Mouse (Mus musculus): Measurements from ENCODE around the gene Zkscan7. TPM values are rescaled to one million over a fixed set of nuclear protein-coding genes. Genes with fewer than 3 reads are reported as not detected.
"Not testable (repeated sequence)": the region's sequence is repeated elsewhere in the genome, so short reads cannot be mapped to it uniquely, and the experiment has no call there.

Zkscan7 gene
- polyA plus RNA-seq (2014; fragmentation: Nextera tagmentation; extraction: Ambion mirVana): 3.2 and 3.3 TPM in 2 replicates

GRCm38 (mm10) chr9:122885385-122885784 lies at the start of gene Zkscan7:
Zkscan7 (plus strand) TSS chr9:122885685.
- H3K9me3 ChIP-seq (ENCODE audit: control insufficient read depth, low read length): peaks cover 8% of the 10 kb centered on the region
- ATAC-seq (replicated peaks; ENCODE audit: low FRiP score, low TSS enrichment, low read depth): no peak
- no peak for DNase-seq (ENCODE audit: low spot score)

GRCm38 (mm10) chr9:122836126-122836525 lies 49.4 kb upstream of the Zkscan7 start:
- Histone ChIP-seq H3K9me3 (ENCODE audit: control insufficient read depth, low read length) (no peaks in the 10 kb centered on the region), H3K4me3 (ENCODE audit: low read depth, low read length) (no peak overlapping the region), H3K4me1 (replicated peaks; ENCODE audit: control insufficient read depth, insufficient read depth, low read length) (peaks cover 6% of the 10 kb centered on the region; the same call in 1 of the 2 replicates), H3K4me2 (ENCODE audit: low read length) (no peak overlapping the region), H3K9ac (ENCODE audit: low read length) (no peak overlapping the region), H3K36me3 (ENCODE audit: control insufficient read depth, insufficient read depth, low read length) (no peaks in the 10 kb centered on the region), H3K27ac (ENCODE audit: low read depth) (peak overlapping the region; percentile 43; the same call in 1 of the 2 replicates), H3K27me3 (replicated peaks; ENCODE audit: control insufficient read depth, insufficient read depth, low read length) (no peaks in the 10 kb centered on the region)
- 71% methylated on average over 9 of the region's 9 CpGs for WGBS
- ATAC-seq (replicated peaks; ENCODE audit: low FRiP score, low TSS enrichment, low read depth) (no peak), DNase-seq (ENCODE audit: low spot score) (no peak)

More at GRCm38 (mm10) chr9:122885385-122885784, at the start of gene Zkscan7:
- Histone ChIP-seq H3K9ac (ENCODE audit: low read length) (no peak within 1 kb of the TSS), H3K4me1 (replicated peaks; ENCODE audit: control insufficient read depth, insufficient read depth, low read length) (peaks cover 5% of the 10 kb centered on the region; the same call in 1 of the 2 replicates), H3K4me2 (ENCODE audit: low read length) (peak within 1 kb of the TSS; percentile 94), H3K4me3 (ENCODE audit: low read depth, low read length) (peak within 1 kb of the TSS; percentile 83), H3K27me3 (replicated peaks; ENCODE audit: control insufficient read depth, insufficient read depth, low read length) (0 out of 2 replicates have a peak, but pooled peaks cover 3% of the 10 kb centered on the region), H3K36me3 (ENCODE audit: control insufficient read depth, insufficient read depth, low read length) (0 out of 2 replicates have a peak, but pooled peaks cover 11% of the 10 kb centered on the region), H3K27ac (ENCODE audit: low read depth) (no peak within 1 kb of the TSS)
- 80% methylated on average over 3 of the region's 3 CpGs for WGBS

- Histone ChIP-seq H3K36me3 (ENCODE audit: control insufficient read depth, insufficient read depth, low read length) (no peaks in the 10 kb centered on the region), H3K4me2 (ENCODE audit: low read length) (no peak overlapping the region), H3K9ac (ENCODE audit: low read length) (no peak overlapping the region), H3K9me3 (ENCODE audit: control insufficient read depth, low read length) (no peaks in the 10 kb centered on the region), H3K4me3 (ENCODE audit: low read depth, low read length) (no peak overlapping the region), H3K27me3 (replicated peaks; ENCODE audit: control insufficient read depth, insufficient read depth, low read length) (no peaks in the 10 kb centered on the region), H3K27ac (ENCODE audit: low read depth) (peak overlapping the region; percentile 43; the same call in 1 of the 2 replicates), H3K4me1 (replicated peaks; ENCODE audit: control insufficient read depth, insufficient read depth, low read length) (peaks cover 6% of the 10 kb centered on the region; the same call in 1 of the 2 replicates)
- ATAC-seq (replicated peaks; ENCODE audit: low FRiP score, low TSS enrichment, low read depth) (peak; percentile 45), DNase-seq (ENCODE audit: low spot score) (peak; percentile 62)
- WGBS: 49% methylated on average over 6 of the region's 6 CpGs
Measured at GRCm38 (mm10) chr9:122836790-122837189, 48.7 kb upstream of the Zkscan7 start.

GRCm38 (mm10) chr9:122837216-122837615 lies 48.3 kb upstream of the Zkscan7 start:
- Histone ChIP-seq H3K9me3 (ENCODE audit: control insufficient read depth, low read length) (no peaks in the 10 kb centered on the region), H3K4me3 (ENCODE audit: low read depth, low read length) (no peak overlapping the region), H3K4me1 (replicated peaks; ENCODE audit: control insufficient read depth, insufficient read depth, low read length) (peaks cover 6% of the 10 kb centered on the region; the same call in 1 of the 2 replicates), H3K36me3 (ENCODE audit: control insufficient read depth, insufficient read depth, low read length) (no peaks in the 10 kb centered on the region), H3K9ac (ENCODE audit: low read length) (no peak overlapping the region), H3K27me3 (replicated peaks; ENCODE audit: control insufficient read depth, insufficient read depth, low read length) (no peaks in the 10 kb centered on the region), H3K27ac (ENCODE audit: low read depth) (no peak overlapping the region), H3K4me2 (ENCODE audit: low read length) (no peak overlapping the region)
- DNase-seq (ENCODE audit: low spot score): no peak
- 86% methylated on average over 4 of the region's 4 CpGs for whole genome bisulfite sequencing
- no peak; the same call in 1 of the 2 replicates for ATAC-seq (replicated peaks; ENCODE audit: low FRiP score, low TSS enrichment, low read depth)

GRCm38 (mm10) chr9:122837680-122838079 lies 47.8 kb upstream of the Zkscan7 start:
- Histone ChIP-seq H3K9me3 (ENCODE audit: control insufficient read depth, low read length) (no peaks in the 10 kb centered on the region), H3K27me3 (replicated peaks; ENCODE audit: control insufficient read depth, insufficient read depth, low read length) (no peaks in the 10 kb centered on the region), H3K4me2 (ENCODE audit: low read length) (no peak overlapping the region), H3K4me3 (ENCODE audit: low read depth, low read length) (no peak overlapping the region), H3K4me1 (replicated peaks; ENCODE audit: control insufficient read depth, insufficient read depth, low read length) (peaks cover 6% of the 10 kb centered on the region; the same call in 1 of the 2 replicates), H3K27ac (ENCODE audit: low read depth) (no peak overlapping the region), H3K9ac (ENCODE audit: low read length) (no peak overlapping the region), H3K36me3 (ENCODE audit: control insufficient read depth, insufficient read depth, low read length) (no peaks in the 10 kb centered on the region)
- DNase-seq (ENCODE audit: low spot score): peak; percentile 63
- WGBS: 23% methylated on average over 16 of the region's 16 CpGs
- ATAC-seq (replicated peaks; ENCODE audit: low FRiP score, low TSS enrichment, low read depth): peak; percentile 47; the same call in 1 of the 2 replicates

GRCm38 (mm10) chr9:122843760-122844159 lies 41.7 kb upstream of the Zkscan7 start, which contains the start of gene Gm35549:
Gm35549 (minus strand) TSS chr9:122844035.
- Histone ChIP-seq H3K27me3 (replicated peaks; ENCODE audit: control insufficient read depth, insufficient read depth, low read length) (no peaks in the 10 kb centered on the region), H3K9ac (ENCODE audit: low read length) (no peak within 1 kb of the TSS), H3K4me2 (ENCODE audit: low read length) (no peak within 1 kb of the TSS), H3K36me3 (ENCODE audit: control insufficient read depth, insufficient read depth, low read length) (0 out of 2 replicates have a peak, but pooled peaks cover 5% of the 10 kb centered on the region), H3K4me3 (ENCODE audit: low read depth, low read length) (no peak within 1 kb of the TSS), H3K4me1 (replicated peaks; ENCODE audit: control insufficient read depth, insufficient read depth, low read length) (no peaks in the 10 kb centered on the region), H3K27ac (ENCODE audit: low read depth) (no peak within 1 kb of the TSS), H3K9me3 (ENCODE audit: control insufficient read depth, low read length) (no peaks in the 10 kb centered on the region)
- ATAC-seq (replicated peaks; ENCODE audit: low FRiP score, low TSS enrichment, low read depth) (no peak), DNase-seq (ENCODE audit: low spot score) (no peak)
- WGBS: 78% methylated on average over 3 of the region's 3 CpGs

GRCm38 (mm10) chr9:122845621-122846020 lies 39.9 kb upstream of the Zkscan7 start:
- no peak for DNase-seq (ENCODE audit: low spot score)
- H3K27ac ChIP-seq (ENCODE audit: low read depth): no peak overlapping the region
- no peak overlapping the region for H3K9ac ChIP-seq (ENCODE audit: low read length)
- no peaks in the 10 kb centered on the region for H3K27me3 ChIP-seq (replicated peaks; ENCODE audit: control insufficient read depth, insufficient read depth, low read length)
- no peaks in the 10 kb centered on the region for H3K9me3 ChIP-seq (ENCODE audit: control insufficient read depth, low read length)
- H3K4me1 ChIP-seq (replicated peaks; ENCODE audit: control insufficient read depth, insufficient read depth, low read length): no peaks in the 10 kb centered on the region
- no peak for ATAC-seq (replicated peaks; ENCODE audit: low FRiP score, low TSS enrichment, low read depth)
- no peak overlapping the region for H3K4me3 ChIP-seq (ENCODE audit: low read depth, low read length)
- peaks cover 22% of the 10 kb centered on the region for H3K36me3 ChIP-seq (ENCODE audit: control insufficient read depth, insufficient read depth, low read length)
- H3K4me2 ChIP-seq (ENCODE audit: low read length): no peak overlapping the region
- WGBS: 80% methylated on average over 3 of the region's 3 CpGs

- H3K4me1 ChIP-seq (replicated peaks; ENCODE audit: control insufficient read depth, insufficient read depth, low read length): no peaks in the 10 kb centered on the region
- H3K9ac ChIP-seq (ENCODE audit: low read length): no peak overlapping the region
- H3K4me2 ChIP-seq (ENCODE audit: low read length): no peak overlapping the region
- ATAC-seq (replicated peaks; ENCODE audit: low FRiP score, low TSS enrichment, low read depth) (no peak), DNase-seq (ENCODE audit: low spot score) (no peak)
- H3K27me3 ChIP-seq (replicated peaks; ENCODE audit: control insufficient read depth, insufficient read depth, low read length): no peaks in the 10 kb centered on the region
- peaks cover 28% of the 10 kb centered on the region for H3K36me3 ChIP-seq (ENCODE audit: control insufficient read depth, insufficient read depth, low read length)
- H3K4me3 ChIP-seq (ENCODE audit: low read depth, low read length): no peak overlapping the region
- H3K9me3 ChIP-seq (ENCODE audit: control insufficient read depth, low read length): no peaks in the 10 kb centered on the region
- H3K27ac ChIP-seq (ENCODE audit: low read depth): no peak overlapping the region
Measured at GRCm38 (mm10) chr9:122846156-122846555, 39.3 kb upstream of the Zkscan7 start.

- peaks cover 45% of the 10 kb centered on the region for H3K36me3 ChIP-seq (ENCODE audit: control insufficient read depth, insufficient read depth, low read length)
- not testable (repeated sequence) for H3K4me1 ChIP-seq (replicated peaks; ENCODE audit: control insufficient read depth, insufficient read depth, low read length); H3K4me2 ChIP-seq (ENCODE audit: low read length); H3K4me3 ChIP-seq (ENCODE audit: low read depth, low read length); H3K9me3 ChIP-seq (ENCODE audit: control insufficient read depth, low read length); DNase-seq (ENCODE audit: low spot score); H3K27ac ChIP-seq (ENCODE audit: low read depth); H3K9ac ChIP-seq (ENCODE audit: low read length); H3K27me3 ChIP-seq (replicated peaks; ENCODE audit: control insufficient read depth, insufficient read depth, low read length); ATAC-seq (replicated peaks; ENCODE audit: low FRiP score, low TSS enrichment, low read depth)
- WGBS: 94% methylated on average over 7 of the region's 8 CpGs
Measured at GRCm38 (mm10) chr9:122847811-122848311, 37.6 kb upstream of the Zkscan7 start.

Data from intestine, embryonic 14.5 days (tissue).